In genomic region chr7:141447110-141447991, GRCm38 (mm10) we compare ENCODE assay signal across 7 mouse cellular contexts. TPM values are rescaled to one million over a fixed set of nuclear protein-coding genes. Genes with fewer than 3 reads are reported as not detected.
DNase-seq lines count a peak whose midpoint lies in the region; ATAC-seq lines count a peak whose summit lies in the region.

Gene Rplp2 (plus strand): TSS chr7:141447370.

- peak; percentile 93 for DNase-seq in adrenal gland, adult 8-10 months
- peak; percentile 97 for DNase-seq in embryo, embryonic 9.5 days (ENCODE audit: extremely low spot score)
- no peak for DNase-seq in gonadal fat pad, adult 2 months (ENCODE audit: low read depth)
- DNase-seq in kidney, adult 11 months = peak; percentile 94
- peak; percentile 91 for DNase-seq in limb, embryonic 10.5 days (ENCODE audit: low spot score)
- DNase-seq in spleen, adult 12 weeks (ENCODE audit: low spot score) = peak; percentile 93

- H3K9me3 ChIP-seq in limb, embryonic 10.5 days (replicated peaks) = no peaks in the 10 kb centered on the region
- no peaks in the 10 kb centered on the region for H3K9me3 ChIP-seq in midbrain, embryonic 13.5 days

- WGBS in limb, embryonic 10.5 days = under 1% methylated on average over 63 of the region's 63 CpGs
- WGBS in midbrain, embryonic 13.5 days = under 1% methylated on average over 63 of the region's 63 CpGs

- peak within 1 kb of the TSS; percentile 89 for H3K4me3 ChIP-seq in limb, embryonic 10.5 days
- peak within 1 kb of the TSS; percentile 89 for H3K4me3 ChIP-seq in midbrain, embryonic 13.5 days (replicated peaks)

- peaks cover 34% of the 10 kb centered on the region for H3K4me1 ChIP-seq in limb, embryonic 10.5 days
- H3K4me1 ChIP-seq in midbrain, embryonic 13.5 days (replicated peaks) = peaks cover 31% of the 10 kb centered on the region

- peaks cover 43% of the 10 kb centered on the region for H3K36me3 ChIP-seq in limb, embryonic 10.5 days
- H3K36me3 ChIP-seq in midbrain, embryonic 13.5 days = peaks cover 40% of the 10 kb centered on the region

- peak; percentile 95 for ATAC-seq in midbrain, embryonic 13.5 days

- peak within 1 kb of the TSS; percentile 96 for H3K27ac ChIP-seq in limb, embryonic 10.5 days
- peak within 1 kb of the TSS; percentile 92 for H3K27ac ChIP-seq in midbrain, embryonic 13.5 days

- H3K4me2 ChIP-seq in midbrain, embryonic 13.5 days (replicated peaks) = peak within 1 kb of the TSS; percentile 83

- peak within 1 kb of the TSS; percentile 91 for H3K9ac ChIP-seq in midbrain, embryonic 13.5 days (replicated peaks)

- H3K27me3 ChIP-seq in limb, embryonic 10.5 days (ENCODE audit: low read depth, poor library complexity, severe bottlenecking) = no peaks in the 10 kb centered on the region
- no peaks in the 10 kb centered on the region for H3K27me3 ChIP-seq in midbrain, embryonic 13.5 days

RNA-seq across cellular contexts. Expression of gene Rplp2, which starts in this region (rescaled TPM):
- 1,000 to 10,000 TPM in 3 of 4 experiments, 100 to 1,000 TPM in 1; 998 to 1,129 (median 1,024) TPM for total RNA-seq in adrenal gland, adult 8-10 months (2022)
- polyA plus RNA-seq in gonadal fat pad, adult 2 months (2012; rRNA removed) = 599 and 692 TPM in 2 replicates
- polyA plus RNA-seq in limb, embryonic 10.5 days (2016; fragmentation: Nextera tagmentation; extraction: Ambion mirVana) = 1,138 and 1,369 TPM in 2 replicates
- 787 and 794 TPM in 2 replicates for polyA plus RNA-seq in midbrain, embryonic 13.5 days (2015; fragmentation: Nextera tagmentation; extraction: Ambion mirVana)
